Mouse (Mus musculus): ENCODE data around the gene Ubox5.
"Not testable (repeated sequence)": the region's sequence is repeated elsewhere in the genome, so short reads cannot be mapped to it uniquely, and the experiment has no call there.

The Ubox5 gene

DNA sequence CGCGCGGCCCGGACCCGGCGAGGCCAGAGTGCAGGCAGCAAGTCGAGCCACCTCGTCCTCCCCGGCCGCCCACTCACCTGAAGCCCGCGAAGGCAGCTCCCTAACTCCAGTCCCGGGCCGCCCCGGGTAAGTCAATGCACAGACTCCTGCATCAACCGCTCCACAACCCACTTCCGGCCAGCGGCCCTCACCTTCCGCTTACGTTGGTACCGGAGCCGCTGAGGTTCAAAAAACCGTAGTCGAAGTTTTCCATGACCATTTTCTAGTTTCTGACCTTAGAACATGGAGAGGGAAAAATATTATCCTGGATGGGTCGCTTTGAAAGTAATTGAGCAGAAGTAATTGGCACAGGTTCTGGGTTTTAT lies at the start of gene Ubox5, which contains the start of gene Fastkd5:
Gene Ubox5 (minus strand): TSS at position 200 of the 365 bp plus-strand sequence.
Gene Fastkd5 (minus strand): TSS at position 189 of the 365 bp plus-strand sequence.
- peak; percentile 85 for DNase-seq

- DNase-seq: no peak
Measured at GRCm38 (mm10) chr2:130679154-130679553, 49.3 kb upstream of the Ubox5 start.

DNA sequence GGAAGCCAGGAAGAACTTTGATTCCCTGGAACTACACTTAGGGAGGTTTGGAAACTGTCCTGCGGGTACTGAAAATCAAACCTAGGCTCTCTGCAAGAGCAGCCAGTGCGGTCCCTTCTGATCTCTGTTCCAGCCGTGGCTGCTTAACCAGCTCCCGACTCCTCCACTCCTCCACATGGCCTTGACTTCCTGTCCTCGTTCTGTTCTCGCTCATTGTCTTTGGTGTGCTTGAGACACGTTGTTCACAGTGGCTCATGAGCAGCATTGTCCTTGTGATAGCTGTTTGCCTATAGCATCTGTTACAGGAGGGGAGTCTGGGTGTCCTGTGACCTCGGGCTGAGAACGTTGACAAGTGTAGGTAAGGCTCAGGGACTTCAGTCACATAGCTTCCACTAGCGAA lies 47.4 kb upstream of the Ubox5 start:
- no peak for DNase-seq

DNA sequence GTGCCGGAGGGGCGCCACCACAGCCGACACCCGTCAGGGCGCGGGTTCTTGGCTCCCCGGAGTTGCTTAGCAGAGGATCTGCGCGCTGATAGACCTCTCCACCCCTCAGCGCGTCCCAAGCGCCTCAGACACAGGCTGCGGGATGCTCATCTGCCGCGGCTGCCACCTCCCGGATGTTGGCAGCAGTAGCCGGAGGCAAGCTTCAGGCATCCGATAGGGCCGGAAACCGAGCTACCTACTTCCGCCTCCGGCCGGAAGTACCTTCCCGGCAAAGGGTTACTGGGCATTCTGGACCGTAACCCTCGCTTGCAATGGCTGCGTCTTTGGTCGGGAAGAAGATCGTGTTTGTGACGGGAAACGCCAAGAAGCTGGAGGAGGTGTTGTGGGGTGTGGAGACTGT lies 37.7 kb upstream of the Ubox5 start, which contains the start of gene Itpa:
Gene Itpa (plus strand): TSS at position 52 of the 400 bp plus-strand sequence.
- DNase-seq: peak; percentile 85

- DNase-seq: peak; percentile 94
Measured at GRCm38 (mm10) chr2:130664102-130664701, 34.4 kb upstream of the Ubox5 start, which contains the start of gene Ddrgk1. Gene Ddrgk1 (minus strand): TSS chr2:130664659.

- DNase-seq: no peak
Measured at GRCm38 (mm10) chr2:130663342-130663741, 33.5 kb upstream of the Ubox5 start.

DNA sequence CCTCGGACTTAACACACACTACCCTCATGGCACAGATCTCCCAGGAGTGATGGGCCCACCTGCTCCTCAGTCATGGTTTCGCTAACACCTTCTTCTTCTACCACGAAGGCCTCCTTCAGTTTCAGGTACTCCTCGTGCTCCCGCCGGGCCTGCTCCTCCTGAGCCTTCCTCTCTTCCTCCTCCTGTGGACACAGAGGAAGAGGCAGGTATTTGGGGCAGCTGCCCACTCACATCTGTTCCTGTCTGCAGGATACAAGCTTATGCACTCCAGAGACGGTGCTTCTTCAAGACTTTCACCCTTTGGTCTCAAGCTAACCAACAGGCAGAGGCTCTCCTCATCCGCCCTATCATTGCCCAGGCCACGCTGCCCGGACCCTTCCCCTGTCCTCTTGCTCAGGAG lies 28.7 kb upstream of the Ubox5 start:
- DNase-seq: no peak

DNA sequence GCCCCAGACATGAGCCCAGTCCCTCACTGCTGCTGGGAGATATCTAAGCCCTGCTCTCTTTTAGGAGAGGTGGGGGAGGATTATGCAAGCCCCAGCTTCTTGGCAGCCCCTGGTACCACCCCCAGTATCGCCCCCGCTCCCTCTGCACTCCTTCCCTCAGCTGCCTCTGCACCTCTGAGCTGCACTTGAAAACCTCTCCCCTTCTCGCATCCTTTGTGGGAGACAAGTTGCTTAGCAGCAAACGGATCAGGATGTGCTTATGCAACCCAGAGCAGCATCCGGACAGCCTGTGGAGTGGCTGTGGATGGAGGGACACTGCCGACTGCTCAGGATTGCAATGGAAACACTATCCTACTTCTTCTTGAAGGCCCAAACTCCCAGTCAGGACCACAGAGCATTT lies 27.7 kb upstream of the Ubox5 start:
- DNase-seq: no peak

DNA sequence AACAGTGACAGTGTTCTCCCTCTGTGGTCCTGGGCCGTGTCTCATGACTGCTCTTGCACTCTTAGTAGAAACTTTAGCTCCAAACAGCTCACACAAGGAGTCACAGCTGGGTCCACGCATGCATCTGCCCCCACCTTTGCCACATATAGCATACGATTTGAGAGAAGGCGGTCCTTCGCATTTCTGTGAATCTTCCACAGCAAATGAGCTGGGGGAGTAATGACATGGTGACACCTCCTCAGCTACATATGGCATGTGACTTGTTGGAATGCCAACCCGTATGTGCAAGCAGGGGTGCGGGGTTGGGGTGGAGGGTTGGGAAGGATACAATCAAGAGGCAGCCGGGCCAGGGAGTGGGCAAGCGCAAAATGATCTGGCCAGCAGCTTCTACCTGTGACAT lies 26.7 kb upstream of the Ubox5 start:
- no peak for DNase-seq

- no peak for DNase-seq
Measured at GRCm38 (mm10) chr2:130655660-130656339, 26.0 kb upstream of the Ubox5 start.

GRCm38 (mm10) chr2:130653760-130654159 lies 23.9 kb upstream of the Ubox5 start:
- no peak for DNase-seq

DNA sequence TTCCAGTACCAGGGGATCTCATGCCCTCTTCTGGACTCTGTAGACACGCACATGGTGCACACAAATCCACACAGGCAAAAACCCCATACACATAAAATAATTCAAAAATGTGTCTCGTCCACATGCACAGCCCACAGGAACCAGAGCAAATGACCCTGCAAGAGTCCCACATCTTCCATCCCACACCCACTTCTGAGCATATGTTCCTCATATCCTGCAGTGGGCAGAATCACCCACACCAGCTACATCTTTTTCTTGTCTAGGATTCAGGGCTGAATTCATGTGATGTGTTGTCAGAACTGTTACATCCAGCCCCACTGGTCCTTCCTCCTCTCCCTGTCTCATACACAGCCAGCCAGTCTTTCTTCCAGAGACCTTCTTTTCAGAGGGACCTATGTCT lies 23.5 kb upstream of the Ubox5 start:
- no peak for DNase-seq

- DNase-seq: not testable (repeated sequence)
Measured at GRCm38 (mm10) chr2:130649028-130649427, 19.2 kb upstream of the Ubox5 start.

DNA sequence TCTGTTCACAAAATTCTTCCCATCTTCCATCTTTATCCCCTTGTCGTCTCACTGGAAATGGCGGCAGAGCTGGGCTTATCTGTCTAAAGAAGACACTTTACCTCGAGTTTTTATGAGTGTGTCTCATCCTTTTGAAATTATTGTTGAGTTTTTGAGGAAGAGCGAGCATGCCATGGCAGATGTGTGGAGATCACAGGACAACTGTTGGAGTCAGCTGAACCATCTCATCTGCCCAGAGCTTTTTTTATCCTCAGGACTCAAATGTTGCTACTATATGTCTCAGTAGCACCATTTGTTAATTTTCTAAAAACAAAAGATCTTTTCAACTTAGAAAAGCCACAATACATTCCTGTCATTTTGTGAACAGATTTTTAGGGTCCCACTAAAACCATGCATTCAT lies 15.4 kb upstream of the Ubox5 start:
- DNase-seq: no peak

DNA sequence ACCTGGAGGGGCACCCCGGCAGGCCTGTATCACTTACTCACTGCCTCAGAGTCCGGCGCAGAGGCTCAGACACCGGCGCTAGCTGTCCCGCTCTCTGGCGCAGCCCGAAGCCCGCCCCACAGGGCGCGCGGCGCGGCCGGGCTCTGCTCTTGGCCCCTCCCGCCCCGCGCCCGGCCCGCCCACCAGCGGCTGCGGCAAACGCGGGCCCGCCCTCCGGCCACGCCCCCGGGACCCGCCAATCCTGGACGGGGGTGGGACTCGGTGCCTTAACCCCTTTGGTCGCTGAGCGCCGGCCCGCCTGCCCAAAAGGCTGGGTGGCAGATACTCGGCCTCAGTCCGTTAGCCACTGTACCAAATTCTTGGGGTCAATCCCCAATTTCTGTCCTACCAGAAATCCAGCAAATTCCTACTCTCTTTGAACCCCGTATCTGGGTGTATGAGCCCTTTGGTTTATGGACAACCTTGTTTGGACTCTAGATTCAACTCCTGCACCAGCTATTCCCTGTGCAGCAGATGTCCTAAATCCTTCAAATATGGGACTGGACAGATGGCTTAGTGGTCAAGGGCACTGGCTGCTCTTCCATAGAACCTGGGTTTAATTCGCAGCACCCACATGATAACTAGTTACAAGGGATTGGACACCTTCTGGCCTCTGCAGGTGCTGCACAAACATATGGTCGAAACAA lies 13.0 kb upstream of the Ubox5 start, which contains the start of gene Lzts3:
Gene Lzts3 (minus strand): TSS at position 120 of the 686 bp plus-strand sequence.
- peak; percentile 92 for DNase-seq

GRCm38 (mm10) chr2:130642197-130642660 lies 12.4 kb upstream of the Ubox5 start:
- peak; percentile 35 for DNase-seq

- DNase-seq: peak; percentile 62
Measured at GRCm38 (mm10) chr2:130641351-130642025, 11.7 kb upstream of the Ubox5 start.

DNA sequence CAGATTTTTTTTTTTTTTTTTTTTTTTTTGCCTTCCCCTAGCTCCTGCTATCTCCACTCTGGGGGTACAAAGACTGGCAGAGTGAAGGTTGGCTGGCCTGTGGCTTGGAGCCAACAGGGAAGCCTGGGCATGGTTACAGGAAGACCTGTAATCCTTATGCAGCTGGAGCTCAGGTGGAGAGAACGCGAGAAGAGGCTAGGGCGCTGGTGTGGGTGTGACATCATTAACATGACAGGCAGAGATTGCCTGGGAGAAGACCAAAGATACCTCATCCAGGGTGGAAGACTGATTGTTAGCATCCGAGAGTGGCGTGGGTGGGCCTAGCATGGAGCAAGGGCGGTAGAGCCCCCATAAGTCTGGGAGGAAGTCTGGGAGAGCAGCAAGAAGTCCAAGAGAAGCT lies 9.4 kb upstream of the Ubox5 start:
- DNase-seq: peak; percentile 69

DNA sequence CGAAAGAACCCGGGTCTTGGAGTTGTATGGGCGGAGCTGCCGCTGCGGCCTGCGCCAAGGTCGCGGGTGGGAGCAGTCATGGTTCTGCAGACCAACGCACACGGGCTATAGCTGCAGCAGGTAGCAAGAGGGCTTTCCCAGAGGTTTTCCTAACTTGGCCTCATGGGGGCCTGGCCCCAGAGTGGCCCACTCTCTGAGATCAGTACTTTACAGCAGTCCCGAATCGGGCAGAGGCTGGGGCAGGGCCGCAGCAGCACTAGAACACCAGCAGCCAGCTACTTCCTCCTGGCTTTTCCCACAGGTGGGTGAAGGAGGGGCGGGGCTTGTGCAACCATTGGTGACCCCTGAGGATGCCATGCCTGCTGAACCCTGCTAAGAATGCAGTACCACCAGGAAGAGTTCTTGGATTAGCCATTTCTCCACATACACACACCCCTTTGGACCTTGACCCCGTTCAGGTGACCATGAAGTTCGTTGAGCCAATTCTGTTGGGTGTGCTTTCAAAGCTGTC lies 8.3 kb upstream of the Ubox5 start:
- peak; percentile 97 for DNase-seq

GRCm38 (mm10) chr2:130635847-130636246 lies 6.0 kb upstream of the Ubox5 start:
- no peak for DNase-seq

DNA sequence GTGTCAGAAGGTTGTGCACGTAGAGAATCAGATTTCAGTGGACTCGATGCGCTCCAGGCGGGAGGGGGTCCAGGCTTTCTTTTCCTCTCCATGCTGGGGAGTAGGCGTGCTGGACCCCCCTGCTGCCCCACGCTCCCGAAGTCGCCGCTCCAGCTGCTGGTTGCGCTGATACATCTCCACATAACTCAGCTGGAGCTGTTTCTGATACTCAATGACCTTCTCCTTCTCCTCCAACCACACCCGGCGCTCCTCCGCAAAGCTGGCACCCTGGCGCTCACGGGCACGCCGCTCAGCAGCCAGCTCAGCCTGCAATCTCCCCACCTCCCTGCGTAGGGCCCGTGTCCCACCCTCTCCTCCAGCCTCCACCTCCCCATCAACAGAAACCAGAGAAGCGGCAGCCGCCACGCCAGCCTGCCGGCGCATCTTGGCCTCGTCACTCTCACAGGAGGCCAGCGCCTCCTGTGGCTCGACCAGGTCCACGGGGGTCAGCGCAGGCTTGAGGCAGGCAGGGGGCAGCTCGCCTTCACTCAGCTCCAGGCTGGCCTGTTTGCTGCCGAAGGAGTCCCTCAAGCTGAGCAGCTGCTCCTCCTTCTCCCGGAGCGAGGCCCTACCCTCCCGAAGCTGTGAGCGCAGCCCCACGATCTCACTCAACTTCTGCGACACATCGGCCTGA lies 5.0 kb upstream of the Ubox5 start:
- DNase-seq: no peak

GRCm38 (mm10) chr2:130634006-130634738 lies 4.3 kb upstream of the Ubox5 start:
- DNase-seq: no peak

Data from kidney, adult 11 months (tissue).